Mouse (Mus musculus): ENCODE data around the gene Pdss2. TPM values are rescaled to one million over a fixed set of nuclear protein-coding genes. Genes with fewer than 3 reads are reported as not detected.

The Pdss2 gene
- total RNA-seq, 2 experiments from 2014 or later = 16.8 to 25.0 TPM

DNA sequence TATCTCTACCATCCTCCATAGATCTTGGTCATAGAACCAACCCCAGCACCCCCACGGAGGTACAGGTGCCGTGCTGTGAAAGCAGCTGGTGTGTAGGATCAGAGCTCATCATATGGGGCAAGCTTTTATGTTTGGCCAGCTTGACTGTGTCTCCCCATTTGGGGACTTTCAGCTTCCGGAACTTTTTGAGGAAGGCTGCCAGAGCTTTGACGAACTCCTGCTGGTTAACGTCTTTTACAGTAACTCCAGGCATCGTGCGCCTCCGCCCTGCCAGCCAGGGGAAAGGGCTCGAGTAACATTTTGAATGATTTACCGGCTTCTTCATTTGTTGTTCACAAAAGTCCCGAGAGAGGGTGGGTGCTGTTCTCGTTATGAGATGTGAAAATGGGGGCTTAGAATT is 152.4 kb downstream of the Pdss2 start:
- DNase-seq = no peak
- intact Hi-C loops (cut with DNase I) = loop anchor here (10.0 kb wide), 1 partner anchor 389 kb away; no protein-coding TSS in a partner anchor
- no peak for TF ChIP-seq CTCF (IDR thresholded peaks at IDR 0.05)
- H3K4me3 ChIP-seq = no peak overlapping the region
- H3K27ac ChIP-seq = no peak overlapping the region

DNA sequence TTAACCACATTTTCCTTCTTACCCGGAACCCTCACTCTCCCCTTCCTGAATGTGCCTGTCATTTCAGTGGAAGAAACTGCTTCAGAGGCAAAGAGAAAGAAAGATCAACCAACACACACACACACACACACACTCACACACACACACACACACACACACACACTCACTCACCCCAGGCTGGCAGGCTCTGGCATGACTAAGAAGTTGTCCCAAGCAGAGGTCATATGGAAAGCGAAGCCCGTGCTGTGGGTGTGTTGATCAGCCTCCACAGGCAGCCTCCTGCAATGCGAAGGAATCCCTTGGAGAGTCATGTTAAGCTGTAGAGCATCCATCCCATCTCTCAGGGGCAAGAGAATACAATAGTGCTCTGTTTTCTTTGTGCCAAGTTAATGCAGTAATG is 154.0 kb downstream of the Pdss2 start:
- DNase-seq = no peak
- no peak for TF ChIP-seq CTCF (IDR thresholded peaks at IDR 0.05)
- intact Hi-C loops (cut with DNase I) = loop anchor here (5.0 to 10.0 kb wide), 2 partner anchors 390 to 418 kb away; no protein-coding TSS in a partner anchor
- Histone ChIP-seq H3K4me3 (no peak overlapping the region), H3K27ac (no peak overlapping the region)

DNA sequence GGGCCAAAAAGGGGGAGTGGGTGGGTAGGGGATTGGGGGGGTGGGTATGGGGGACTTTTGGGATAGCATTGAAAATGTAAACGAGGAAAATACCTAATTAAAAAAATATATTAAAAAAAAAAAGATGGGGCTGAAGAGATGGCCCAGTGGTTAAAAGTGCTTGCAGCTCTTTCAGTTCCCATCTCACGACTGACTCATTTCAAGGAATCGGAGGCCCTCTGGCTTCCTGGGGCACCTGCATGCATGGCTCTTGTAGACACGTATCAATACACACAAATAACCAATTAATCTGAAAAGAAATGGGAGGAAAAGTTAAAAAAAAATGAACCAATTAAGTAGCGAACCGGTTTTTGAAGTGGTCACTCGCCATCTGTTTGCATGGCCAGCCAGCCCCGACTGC is 155.5 kb downstream of the Pdss2 start:
- no peak overlapping the region for H3K27ac ChIP-seq
- DNase-seq = no peak
- no peak for TF ChIP-seq CTCF (IDR thresholded peaks at IDR 0.05)
- no peak overlapping the region for H3K4me3 ChIP-seq
- intact Hi-C loops (cut with DNase I) = loop anchor here (5.0 to 10.0 kb wide), 2 partner anchors 392 to 419 kb away; no protein-coding TSS in a partner anchor

DNA sequence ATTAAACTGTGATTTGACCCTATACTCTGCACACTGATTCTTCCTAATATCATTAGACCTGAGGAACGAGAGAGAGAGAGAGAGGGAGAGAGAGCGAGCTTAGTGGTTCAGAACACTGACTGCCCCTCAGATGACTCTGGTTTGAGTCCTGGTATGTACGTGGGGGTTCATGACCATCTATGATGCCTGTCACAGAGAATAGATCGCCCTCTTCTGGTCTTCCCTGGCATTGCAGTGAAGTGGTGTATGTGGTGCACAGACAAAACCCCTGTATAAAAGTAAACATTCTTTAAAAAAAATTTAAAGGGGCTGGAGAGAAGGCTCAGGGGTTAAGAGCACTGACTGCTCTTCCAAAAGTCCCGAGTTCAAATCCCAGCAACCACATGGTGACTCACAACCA is 157.0 kb downstream of the Pdss2 start:
- TF ChIP-seq CTCF (IDR thresholded peaks at IDR 0.05) = peak; percentile 75
- intact Hi-C loops (cut with DNase I) = loop anchor here (2.0 to 10.0 kb wide), 3 partner anchors 157 to 421 kb away; partner anchors contain the start of gene Pdss2
- Histone ChIP-seq H3K4me3 (no peak overlapping the region), H3K27ac (no peak overlapping the region)
- DNase-seq = peak; percentile 41

DNA sequence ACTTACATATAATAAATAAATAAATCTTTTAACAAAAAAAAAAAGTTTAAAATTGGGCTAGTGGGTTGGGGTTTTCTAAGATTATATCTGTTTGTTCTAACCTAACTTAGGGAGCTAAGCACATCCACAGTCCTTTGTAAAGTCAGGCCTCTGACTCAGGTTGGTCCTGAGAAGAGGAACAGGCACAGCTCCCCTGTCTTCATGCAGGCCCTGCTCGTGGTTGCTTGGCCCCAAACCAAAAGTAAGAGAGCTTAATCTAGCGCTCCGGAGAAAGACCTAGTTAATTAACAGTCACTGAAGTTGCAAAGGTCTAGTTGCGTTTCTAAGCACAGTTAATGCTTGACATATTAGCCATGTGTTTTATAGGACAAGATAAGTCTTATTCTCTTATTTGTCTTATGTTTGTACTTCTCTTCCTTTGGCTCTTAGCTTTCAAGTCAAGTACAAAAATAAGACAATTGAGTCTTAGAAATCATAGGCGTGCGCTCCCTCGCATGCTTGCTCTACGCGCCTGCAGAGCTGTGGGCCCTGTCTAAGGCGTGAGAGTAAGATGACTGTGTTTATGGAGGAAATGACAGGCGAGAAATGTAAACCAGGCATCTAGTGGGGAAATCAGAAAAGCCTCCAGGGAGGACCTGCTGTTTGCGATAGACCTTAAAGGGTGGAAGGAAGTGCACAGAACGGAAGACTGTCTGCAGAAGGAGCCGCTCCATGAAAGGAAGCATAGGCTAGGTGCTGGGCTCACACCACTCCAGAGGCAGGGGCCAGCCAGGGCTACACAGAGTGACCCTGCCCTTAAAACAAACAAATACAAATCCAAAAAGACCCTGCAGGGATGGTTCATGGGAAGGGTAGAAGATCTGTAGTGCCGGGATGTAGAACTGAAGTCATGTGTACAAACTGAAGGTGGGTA is 157.7 kb downstream of the Pdss2 start:
- DNase-seq = no peak
- TF ChIP-seq CTCF (IDR thresholded peaks at IDR 0.05) = no peak
- Histone ChIP-seq H3K27ac (no peak overlapping the region), H3K4me3 (no peak overlapping the region)
- intact Hi-C loops (cut with DNase I) = loop anchor here (2.0 to 10.0 kb wide), 3 partner anchors 158 to 422 kb away; partner anchors contain the start of gene Pdss2

DNA sequence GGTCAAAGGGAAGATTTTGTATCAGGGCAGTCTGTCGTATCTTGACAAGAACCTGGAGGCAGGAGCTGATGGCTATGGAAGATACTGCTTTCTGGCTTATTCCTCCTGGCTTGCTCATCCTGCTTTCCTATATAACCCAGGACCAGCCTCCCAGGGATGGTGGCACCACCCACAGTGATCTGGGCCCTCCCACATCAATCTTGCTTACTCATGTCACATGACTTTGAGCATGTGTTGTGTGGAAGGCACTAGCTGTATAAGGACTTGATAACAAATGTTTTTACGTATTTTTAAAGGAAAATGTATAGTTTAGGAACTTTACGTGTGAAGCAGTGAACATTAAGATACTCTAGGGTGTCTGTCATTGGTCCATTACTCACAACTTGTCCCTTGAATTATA is 161.4 kb downstream of the Pdss2 start:
- no peak for TF ChIP-seq CTCF (IDR thresholded peaks at IDR 0.05)
- H3K27ac ChIP-seq = no peak overlapping the region

DNA sequence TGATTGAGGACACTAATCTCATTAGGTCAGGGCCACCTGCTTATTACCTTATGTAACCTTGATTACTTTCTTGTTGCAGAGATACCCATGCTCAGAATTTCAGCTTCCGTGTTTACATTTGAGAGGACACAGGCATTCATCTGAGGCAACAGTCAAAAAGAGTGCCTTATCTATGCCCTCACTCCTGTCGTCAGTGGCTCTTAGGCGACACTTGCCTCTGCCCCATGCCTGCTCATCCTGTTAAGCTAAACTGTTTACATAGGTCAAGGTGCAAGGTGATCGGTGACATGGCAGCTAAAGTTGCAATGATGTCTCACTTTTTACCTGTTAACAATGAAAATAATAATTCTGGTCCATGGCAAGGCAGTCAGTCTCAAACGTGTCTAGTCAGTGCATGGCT is 163.3 kb downstream of the Pdss2 start:
- DNase-seq = no peak
- Histone ChIP-seq H3K4me3 (no peak overlapping the region), H3K27ac (no peak overlapping the region)
- intact Hi-C loops (cut with DNase I) = loop anchor here (5.0 kb wide), 1 partner anchor 212 kb away; the partner anchor contains the start of genes 9030612E09Rik and Sobp
- no peak for TF ChIP-seq CTCF (IDR thresholded peaks at IDR 0.05)

More for the DNA sequence above, 161.4 kb downstream of the Pdss2 start:
- no peak for DNase-seq
- no peak overlapping the region for H3K4me3 ChIP-seq
- intact Hi-C loops (cut with DNase I) = loop anchor here (5.0 kb wide), 1 partner anchor 210 kb away; the partner anchor contains the start of genes 9030612E09Rik and Sobp

DNA sequence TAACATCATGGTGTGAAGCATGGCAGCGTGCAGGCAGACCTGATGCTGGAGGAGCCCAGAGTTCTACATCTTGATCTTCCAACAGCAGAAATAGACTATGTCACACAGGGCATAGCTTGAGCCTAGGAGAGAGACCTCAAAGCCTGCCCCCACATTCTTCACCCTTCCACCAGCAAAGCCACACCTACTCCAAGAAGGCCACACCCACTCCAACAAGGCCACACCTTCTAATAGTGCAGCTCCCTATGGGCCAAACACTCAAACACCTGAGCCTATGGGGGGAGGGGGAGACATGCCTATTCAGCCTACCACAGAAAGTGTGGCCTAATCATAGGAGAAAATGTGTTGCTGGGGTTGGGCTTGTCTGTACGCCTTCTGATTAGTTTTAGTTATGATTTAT is 171.6 kb downstream of the Pdss2 start:
- Histone ChIP-seq H3K4me3 (no peak overlapping the region), H3K27ac (no peak overlapping the region)
- no peak for TF ChIP-seq CTCF (IDR thresholded peaks at IDR 0.05)
- no peak for DNase-seq
- intact Hi-C loops (cut with DNase I) = no loop called here

DNA sequence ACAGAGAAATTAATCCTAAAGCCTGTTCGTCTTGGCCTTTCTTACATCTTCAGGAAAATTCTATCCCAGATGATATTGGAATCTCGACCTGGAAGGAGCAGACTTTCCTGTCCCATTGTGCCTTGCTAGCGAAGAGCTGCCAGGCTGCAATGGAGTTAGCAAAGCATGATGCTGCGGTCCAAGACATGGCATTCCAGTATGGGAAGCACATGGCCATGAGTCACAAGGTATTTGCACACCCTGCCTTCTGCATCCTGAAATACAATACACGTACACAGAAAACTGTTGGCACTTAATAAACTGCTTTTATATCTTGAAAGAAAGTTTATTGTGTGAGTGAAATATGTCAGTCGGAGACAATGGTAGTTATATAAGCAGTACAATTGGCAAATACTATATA is 172.5 kb downstream of the Pdss2 start:
- intact Hi-C loops (cut with DNase I) = no loop called here
- no peak overlapping the region for H3K4me3 ChIP-seq
- DNase-seq = no peak
- H3K27ac ChIP-seq = no peak overlapping the region
- TF ChIP-seq CTCF (IDR thresholded peaks at IDR 0.05) = no peak

DNA sequence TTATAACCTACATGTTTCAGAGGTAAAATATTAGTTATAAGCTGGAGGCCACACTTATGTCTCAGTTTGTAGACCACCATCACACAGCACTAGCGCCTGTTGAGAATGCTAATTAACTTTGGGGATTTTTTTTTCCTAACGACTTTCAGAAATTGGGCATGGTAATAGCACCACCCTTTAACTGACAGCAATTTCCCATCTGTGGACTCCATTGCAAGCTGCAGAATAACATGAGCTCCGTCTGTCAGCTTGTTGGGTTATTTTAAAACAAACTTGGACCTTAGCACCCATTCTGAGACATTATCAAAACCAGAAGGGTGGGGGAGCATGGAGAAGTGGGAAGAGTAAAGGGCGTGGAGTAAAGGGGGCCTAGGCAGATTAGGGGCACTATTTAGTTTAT is 174.5 kb downstream of the Pdss2 start:
- no peak for DNase-seq
- Histone ChIP-seq H3K4me3 (no peak overlapping the region), H3K27ac (no peak overlapping the region)
- TF ChIP-seq CTCF (IDR thresholded peaks at IDR 0.05) = no peak
- intact Hi-C loops (cut with DNase I) = no loop called here

DNA sequence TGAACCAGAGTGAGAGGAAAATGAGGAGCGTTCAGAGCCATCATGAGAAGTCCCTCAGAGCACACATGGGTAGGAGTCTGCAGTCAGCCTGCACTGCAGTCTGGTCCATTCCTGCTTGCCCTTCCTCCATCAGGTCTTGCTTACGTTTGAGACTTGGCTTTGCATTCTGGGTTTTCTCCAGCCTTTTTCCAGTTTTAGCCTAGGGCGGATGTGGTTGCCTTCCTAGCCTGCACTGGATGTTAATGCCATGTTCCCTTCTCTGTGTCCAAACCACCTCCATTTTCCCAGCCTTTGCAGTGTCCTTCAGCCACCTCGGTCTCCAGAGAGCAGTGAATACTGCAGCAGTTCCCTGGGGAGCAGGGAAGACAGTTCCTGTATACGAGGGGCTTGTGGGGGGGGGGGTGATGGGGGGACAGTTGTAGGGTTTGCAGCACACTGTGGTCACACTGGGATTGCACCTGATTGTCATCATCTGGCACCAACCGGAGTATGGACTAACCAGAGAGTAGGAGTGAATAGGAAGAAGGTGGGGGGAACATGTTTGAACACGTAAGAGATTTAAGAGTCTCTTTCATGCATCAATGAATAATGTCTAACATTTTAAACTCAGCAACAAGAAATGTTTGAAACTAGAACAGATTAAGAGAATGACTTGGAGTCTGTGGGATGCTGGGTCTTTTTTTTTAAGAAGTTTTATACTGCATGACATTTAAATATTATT is 178.5 kb downstream of the Pdss2 start:
- Histone ChIP-seq H3K4me3 (no peak overlapping the region), H3K27ac (no peak overlapping the region)
- TF ChIP-seq CTCF (IDR thresholded peaks at IDR 0.05) = no peak
- intact Hi-C loops (cut with DNase I) = no loop called here
- DNase-seq = no peak

DNA sequence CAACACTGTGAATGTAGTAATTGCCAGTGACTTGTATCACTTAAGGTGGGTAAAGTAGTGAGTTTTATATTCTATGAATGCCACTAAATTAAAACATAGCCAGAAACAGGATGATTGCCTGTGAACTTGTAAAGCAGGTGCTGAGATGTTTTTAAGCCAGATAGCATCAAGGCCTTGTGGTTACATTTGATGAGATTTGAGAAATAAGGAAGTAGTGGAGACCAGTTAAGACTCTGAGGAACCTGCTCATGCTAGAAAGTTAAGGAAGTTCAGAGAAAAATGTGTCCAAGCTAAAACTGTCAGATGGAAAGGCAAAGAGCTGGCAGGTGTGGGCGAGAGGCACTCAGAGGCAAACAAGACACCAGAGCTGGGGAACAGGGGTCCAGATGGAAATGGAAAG is 184.8 kb downstream of the Pdss2 start:
- DNase-seq = no peak
- Histone ChIP-seq H3K27ac (no peak overlapping the region), H3K4me3 (no peak overlapping the region)
- TF ChIP-seq CTCF (IDR thresholded peaks at IDR 0.05) = no peak
- intact Hi-C loops (cut with DNase I) = no loop called here

DNA sequence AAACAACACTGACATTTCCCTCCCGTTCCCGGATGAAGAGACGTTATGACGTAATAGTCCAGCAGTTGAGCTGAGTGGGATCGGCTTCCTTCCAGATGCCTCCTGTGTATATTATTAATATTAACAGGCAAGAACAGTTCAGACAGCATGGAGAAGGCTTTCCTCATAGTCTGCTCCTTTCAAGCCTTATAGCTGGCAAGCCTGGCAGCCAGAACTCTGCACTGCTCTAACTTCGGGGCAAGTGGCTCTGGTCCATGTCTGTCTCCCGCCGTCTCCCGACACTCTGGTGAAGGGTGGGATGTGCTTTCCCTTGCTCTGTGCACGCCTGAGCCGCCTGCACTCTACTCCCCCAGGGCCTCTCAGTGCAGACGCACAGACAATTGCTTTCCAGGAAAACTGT is 185.6 kb downstream of the Pdss2 start:
- TF ChIP-seq CTCF (IDR thresholded peaks at IDR 0.05) = no peak
- Histone ChIP-seq H3K27ac (no peak overlapping the region), H3K4me3 (no peak overlapping the region)
- no peak for DNase-seq
- intact Hi-C loops (cut with DNase I) = no loop called here

Measured in gastrocnemius, adult 2 months (tissue).